Mouse (Mus musculus): Measurements from ENCODE around the gene Hist1h4n.

Hist1h4n gene

GRCm38 (mm10) chr13:21795584-21795983 lies 36.4 kb downstream of the Hist1h4n start:
- no peak for DNase-seq (ENCODE audit: low spot score in 2 of 2)

GRCm38 (mm10) chr13:21790601-21791283 lies 41.3 kb downstream of the Hist1h4n start:
- peak in 1 of 2 experiments; percentile 12 for DNase-seq (ENCODE audit: low spot score in 2 of 2)

GRCm38 (mm10) chr13:21789925-21790324 lies 42.1 kb downstream of the Hist1h4n start:
- DNase-seq (ENCODE audit: low spot score in 2 of 2) = peak in 1 of 2 experiments; percentile 3

GRCm38 (mm10) chr13:21787760-21788593 lies 44.0 kb downstream of the Hist1h4n start:
- peak; percentile 26 to 32 for DNase-seq (ENCODE audit: low spot score in 2 of 2)

- DNase-seq (ENCODE audit: low spot score in 2 of 2) = peak; percentile 84 to 88
Measured at GRCm38 (mm10) chr13:21786899-21787629, 44.9 kb downstream of the Hist1h4n start, which contains the start of the genes Hist1h2an and Hist1h2bp. Gene Hist1h2an (minus strand): TSS chr13:21787218. Gene Hist1h2bp (plus strand): TSS chr13:21787461.

GRCm38 (mm10) chr13:21786189-21786898 lies 45.7 kb downstream of the Hist1h4n start:
- peak in 1 of 2 experiments; percentile 41 for DNase-seq (ENCODE audit: low spot score in 2 of 2)

GRCm38 (mm10) chr13:21784311-21784710 lies 47.7 kb downstream of the Hist1h4n start:
- peak in 1 of 2 experiments; percentile 30 for DNase-seq (ENCODE audit: low spot score in 2 of 2)

GRCm38 (mm10) chr13:21783734-21784161 lies 48.2 kb downstream of the Hist1h4n start:
- peak; percentile 62 to 69 for DNase-seq (ENCODE audit: low spot score in 2 of 2)

GRCm38 (mm10) chr13:21783255-21783617 lies 48.8 kb downstream of the Hist1h4n start, which contains the start of gene Hist1h3i:
Gene Hist1h3i (minus strand): TSS chr13:21783370.
- peak; percentile 68 to 71 for DNase-seq (ENCODE audit: low spot score in 2 of 2)

GRCm38 (mm10) chr13:21782361-21783254 lies 49.4 kb downstream of the Hist1h4n start:
- DNase-seq (ENCODE audit: low spot score in 2 of 2) = peak; percentile 54 to 74

All from spleen, postnatal 10 days (tissue).